ENCODE assay signal across 16 mouse cellular contexts in the genomic region with DNA sequence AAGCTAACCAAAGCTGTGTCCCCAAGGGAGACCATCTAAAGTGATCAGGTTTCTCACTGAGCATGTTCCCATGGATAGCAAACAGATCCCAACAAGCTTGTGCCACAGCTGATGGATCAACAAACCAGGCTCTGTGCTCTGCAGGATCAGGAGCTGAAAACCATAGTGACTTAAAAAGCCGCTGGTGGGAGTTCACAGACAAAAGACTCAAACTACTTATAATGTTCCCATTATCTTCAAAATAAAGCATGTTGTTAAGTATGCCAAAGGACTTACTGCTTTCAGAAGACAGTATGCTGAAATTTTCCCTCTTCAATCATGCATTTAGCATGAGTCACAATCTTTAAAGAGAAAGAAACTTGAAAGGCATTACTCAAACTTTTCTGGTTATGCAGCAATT.
"Had no signal": no experiment of that assay in that cellular context is flagged by ENCODE, and none has a peak within 500 bp of the region (broad histone marks: within the 10 kb centered on the region; RNA-seq: fewer than 3 reads in every experiment).

No protein-coding gene starts in this region.

- ATAC-seq: liver, postnatal 0 days had no signal

- H3K36me3 ChIP-seq: limb, embryonic 12.5 days; liver, embryonic 13.5 days; lung, embryonic 15.5 days; neural tube, embryonic 12.5 days had no signal

- H3K27ac ChIP-seq: layer of hippocampus, adult 2 months; limb, embryonic 12.5 days; liver, embryonic 13.5 days; lung, embryonic 15.5 days; neural tube, embryonic 12.5 days had no signal

- H3K9ac ChIP-seq: limb, embryonic 12.5 days; liver, embryonic 13.5 days; liver, postnatal 0 days; lung, embryonic 15.5 days; neural tube, embryonic 12.5 days had no signal

- H3K4me3 ChIP-seq: layer of hippocampus, adult 2 months; limb, embryonic 12.5 days; liver, embryonic 13.5 days; lung, embryonic 15.5 days; neural tube, embryonic 12.5 days had no signal

- H3K4me1 ChIP-seq: limb, embryonic 12.5 days; liver, embryonic 13.5 days; lung, embryonic 15.5 days; neural tube, embryonic 12.5 days had no signal

- H3K9me3 ChIP-seq: limb, embryonic 12.5 days; liver, embryonic 13.5 days; lung, embryonic 15.5 days; neural tube, embryonic 12.5 days had no signal

- DNase-seq: kidney, postnatal 10 days; kidney, postnatal 4 days; liver; liver, embryonic 13.5 days; liver, postnatal 0 days; lung, postnatal 36 days; midbrain, embryonic 14.5 days; retina, postnatal 1 day; right cerebral cortex, postnatal 4 days; spleen, adult 18-20 months; thymus, adult 2 months; thymus, postnatal 25 days had no signal

- H3K27me3 ChIP-seq: limb, embryonic 12.5 days; liver, embryonic 13.5 days; lung, embryonic 15.5 days; neural tube, embryonic 12.5 days had no signal

- H3K4me2 ChIP-seq: limb, embryonic 12.5 days; liver, embryonic 13.5 days; lung, embryonic 15.5 days; neural tube, embryonic 12.5 days had no signal
